Comparison of ENCODE assay signal across 25 mouse cellular contexts in the genomic region with DNA sequence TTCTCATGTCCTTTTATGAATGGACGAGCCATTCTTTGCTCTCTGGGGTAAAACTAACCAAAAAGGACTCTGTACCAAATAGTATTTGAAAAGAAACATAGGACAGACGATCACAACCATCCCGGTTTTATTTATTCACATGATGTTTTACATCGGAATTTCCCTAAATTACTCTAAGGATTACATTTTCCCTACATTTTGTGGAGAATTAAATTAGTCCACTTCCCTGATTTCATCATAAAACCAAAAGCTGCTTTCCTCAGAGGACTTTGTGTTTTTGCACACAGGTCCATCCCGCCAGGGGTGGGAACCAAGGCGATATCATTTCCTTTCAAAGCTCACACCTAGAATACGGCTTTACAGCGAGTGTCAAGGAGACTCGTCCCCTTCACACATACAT. TPM values are rescaled to one million over a fixed set of nuclear protein-coding genes. Genes with fewer than 3 reads are reported as not detected.
DNase-seq lines count a peak whose midpoint lies in the region; ATAC-seq lines count a peak whose summit lies in the region.
"Had no signal": no experiment of that assay in that cellular context is flagged by ENCODE, and none has a peak within 500 bp of the region (broad histone marks: within the 10 kb centered on the region; RNA-seq: fewer than 3 reads in every experiment).

No protein-coding gene starts in this region.

- no peak for ATAC-seq in heart, embryonic 11.5 days (replicated peaks; ENCODE audit: insufficient number of reproducible peaks, low FRiP score, low TSS enrichment)
- ATAC-seq in midbrain, embryonic 11.5 days (ENCODE audit: low FRiP score): no peak
- ATAC-seq in midbrain, embryonic 13.5 days: no peak
- no peak for ATAC-seq in limb, embryonic 13.5 days (ENCODE audit: low FRiP score, low read depth)
- ATAC-seq: activated CD4-positive, CD25-positive, alpha-beta regulatory T cell, adult 4 months; CD4-positive, CD25-positive, alpha-beta regulatory T cell, adult 4 months; forebrain, embryonic 16.5 days; intestine, embryonic 15.5 days; Patski had no signal

- peaks cover 2% of the 10 kb centered on the region; the same call in 1 of the 2 replicates for H3K4me1 ChIP-seq in heart, embryonic 11.5 days (ENCODE audit: control insufficient read depth, insufficient read depth, low read length)
- peaks cover 4% of the 10 kb centered on the region for H3K4me1 ChIP-seq in midbrain, embryonic 11.5 days (ENCODE audit: control insufficient read depth, insufficient read depth, low read length)
- peaks cover 14% of the 10 kb centered on the region for H3K4me1 ChIP-seq in midbrain, embryonic 13.5 days (replicated peaks)
- peaks cover 17% of the 10 kb centered on the region for H3K4me1 ChIP-seq in limb, embryonic 13.5 days

- peaks cover 62% of the 10 kb centered on the region for H3K27me3 ChIP-seq in heart, embryonic 11.5 days (ENCODE audit: control insufficient read depth, insufficient read depth, low read length)
- H3K27me3 ChIP-seq in midbrain, embryonic 11.5 days (ENCODE audit: control insufficient read depth, insufficient read depth, low read length): peaks cover 72% of the 10 kb centered on the region
- peaks cover 80% of the 10 kb centered on the region for H3K27me3 ChIP-seq in midbrain, embryonic 13.5 days
- peaks cover 88% of the 10 kb centered on the region for H3K27me3 ChIP-seq in limb, embryonic 13.5 days
- H3K27me3 ChIP-seq: Patski had no signal

- H3K4me3 ChIP-seq in heart, embryonic 11.5 days (ENCODE audit: low read depth, low read length): no peak overlapping the region
- no peak overlapping the region for H3K4me3 ChIP-seq in midbrain, embryonic 11.5 days (ENCODE audit: low read depth, low read length)
- no peak overlapping the region for H3K4me3 ChIP-seq in midbrain, embryonic 13.5 days (replicated peaks)
- peak overlapping the region; percentile 10; the same call in 1 of the 2 replicates for H3K4me3 ChIP-seq in limb, embryonic 13.5 days
- H3K4me3 ChIP-seq: embryonic facial prominence, embryonic 12.5 days; gastrocnemius, adult 2 months; heart, embryonic 15.5 days; intestine, embryonic 15.5 days had no signal

- DNase-seq in embryo, embryonic 10.5 days (ENCODE audit: low spot score): peak; percentile 34
- DNase-seq in embryo, embryonic 11 days: no peak
- DNase-seq in heart, adult 18-20 months: no peak
- DNase-seq in midbrain, embryonic 11.5 days (ENCODE audit: low spot score, missing footprints): peak; percentile 93
- DNase-seq: adrenal gland, postnatal 14 days; B cell, adult 2 months; cerebellum, adult 11-12 months; cerebellum, adult 9-10 months; gastrocnemius, postnatal 25 days; heart, postnatal 14 days had no signal

- H3K27ac ChIP-seq in heart, embryonic 11.5 days (ENCODE audit: low read depth, low read length): no peak overlapping the region
- no peak overlapping the region for H3K27ac ChIP-seq in midbrain, embryonic 11.5 days (ENCODE audit: low read depth, low read length)
- H3K27ac ChIP-seq in midbrain, embryonic 13.5 days: no peak overlapping the region
- H3K27ac ChIP-seq in limb, embryonic 13.5 days: no peak overlapping the region
- H3K27ac ChIP-seq: embryonic facial prominence, embryonic 12.5 days; gastrocnemius, adult 2 months; heart, embryonic 15.5 days; hindbrain, embryonic 10.5 days; hindbrain, embryonic 14.5 days; intestine, embryonic 15.5 days had no signal

- H3K36me3 ChIP-seq in heart, embryonic 11.5 days (ENCODE audit: control insufficient read depth, insufficient read depth, low read length): no peaks in the 10 kb centered on the region
- H3K36me3 ChIP-seq in midbrain, embryonic 11.5 days (ENCODE audit: control insufficient read depth, insufficient read depth, low read length): no peaks in the 10 kb centered on the region
- no peaks in the 10 kb centered on the region for H3K36me3 ChIP-seq in midbrain, embryonic 13.5 days
- no peaks in the 10 kb centered on the region for H3K36me3 ChIP-seq in limb, embryonic 13.5 days
- H3K36me3 ChIP-seq: embryonic facial prominence, embryonic 12.5 days; heart, embryonic 15.5 days; hindbrain, embryonic 10.5 days; intestine, embryonic 15.5 days had no signal

- peak overlapping the region; percentile 11; the same call in 1 of the 2 replicates for H3K4me2 ChIP-seq in heart, embryonic 11.5 days
- H3K4me2 ChIP-seq in midbrain, embryonic 11.5 days: no peak overlapping the region
- H3K4me2 ChIP-seq in midbrain, embryonic 13.5 days (replicated peaks): no peak overlapping the region
- no peak overlapping the region for H3K4me2 ChIP-seq in limb, embryonic 13.5 days (replicated peaks)
- H3K4me2 ChIP-seq: embryonic facial prominence, embryonic 12.5 days; heart, embryonic 15.5 days; hindbrain, embryonic 14.5 days; intestine, embryonic 15.5 days had no signal

- H3K9me3 ChIP-seq in heart, embryonic 11.5 days (replicated peaks; ENCODE audit: control insufficient read depth, low read length): no peaks in the 10 kb centered on the region
- no peaks in the 10 kb centered on the region for H3K9me3 ChIP-seq in midbrain, embryonic 11.5 days (ENCODE audit: control insufficient read depth, low read length)
- no peaks in the 10 kb centered on the region for H3K9me3 ChIP-seq in midbrain, embryonic 13.5 days
- H3K9me3 ChIP-seq in limb, embryonic 13.5 days: no peaks in the 10 kb centered on the region
- H3K9me3 ChIP-seq: embryonic facial prominence, embryonic 12.5 days; heart, embryonic 15.5 days; hindbrain, embryonic 10.5 days; intestine, embryonic 15.5 days had no signal

- H3K9ac ChIP-seq in heart, embryonic 11.5 days (ENCODE audit: low read depth, low read length): no peak overlapping the region
- no peak overlapping the region for H3K9ac ChIP-seq in midbrain, embryonic 11.5 days (ENCODE audit: low read length)
- H3K9ac ChIP-seq in midbrain, embryonic 13.5 days (replicated peaks): no peak overlapping the region
- H3K9ac ChIP-seq in limb, embryonic 13.5 days: no peak overlapping the region
- H3K9ac ChIP-seq: embryonic facial prominence, embryonic 12.5 days; heart, embryonic 15.5 days; hindbrain, embryonic 14.5 days; intestine, embryonic 15.5 days had no signal

- WGBS in heart, embryonic 11.5 days (ENCODE audit: insufficient replicate concordance): 10% methylated on average over 9 of the region's 9 CpGs
- 10% methylated on average over 9 of the region's 9 CpGs for WGBS in midbrain, embryonic 11.5 days
- WGBS in midbrain, embryonic 13.5 days: 11% methylated on average over 9 of the region's 9 CpGs
- 12% methylated on average over 9 of the region's 9 CpGs for WGBS in limb, embryonic 13.5 days

RNA-seq across cellular contexts. Expression of gene Foxd3, which starts 6.3 kb away (rescaled TPM):
- 0.13 and 0.17 TPM in 2 replicates for polyA plus RNA-seq in heart, embryonic 11.5 days (2014; fragmentation: Nextera tagmentation; extraction: Ambion mirVana)
- total RNA-seq in heart, adult 18-20 months (2021): under 1 TPM; 0.22 to 0.36 TPM
- polyA plus RNA-seq in midbrain, embryonic 11.5 days (2014; fragmentation: Nextera tagmentation; extraction: Ambion mirVana): 0.05 and 0.11 TPM in 2 replicates
- 0.08 TPM in 1 of 2 replicates, not detected in the other for polyA plus RNA-seq in midbrain, embryonic 13.5 days (2015; fragmentation: Nextera tagmentation; extraction: Ambion mirVana)
- polyA plus RNA-seq in limb, embryonic 13.5 days (2015; fragmentation: Nextera tagmentation; extraction: Ambion mirVana): 0.74 and 0.80 TPM in 2 replicates
- total RNA-seq: granulocyte monocyte progenitor cell, adult 5-6 weeks had no signal
- polyA plus RNA-seq: activated CD4-positive, CD25-positive, alpha-beta regulatory T cell, adult 4 months; CD4-positive, CD25-positive, alpha-beta regulatory T cell, adult 4 months; cortical plate, adult 2 months; heart, embryonic 15.5 days; Patski had no signal

RNA-seq across cellular contexts. Expression of gene Alg6, which starts 53.0 kb away (rescaled TPM):
- 12.9 and 13.7 TPM in 2 replicates for polyA plus RNA-seq in heart, embryonic 11.5 days (2014; fragmentation: Nextera tagmentation; extraction: Ambion mirVana)
- total RNA-seq in heart, adult 18-20 months (2021): 1 to 10 TPM; 5.0 TPM
- polyA plus RNA-seq in midbrain, embryonic 11.5 days (2014; fragmentation: Nextera tagmentation; extraction: Ambion mirVana): 16.6 and 19.9 TPM in 2 replicates
- polyA plus RNA-seq in midbrain, embryonic 13.5 days (2015; fragmentation: Nextera tagmentation; extraction: Ambion mirVana): 10.2 and 10.4 TPM in 2 replicates
- 20.5 and 21.9 TPM in 2 replicates for polyA plus RNA-seq in limb, embryonic 13.5 days (2015; fragmentation: Nextera tagmentation; extraction: Ambion mirVana)

Comparison
In these comparisons a context has a peak if more than half of its experiments do, and no peak if none do; other contexts are left out.
1. DNase-seq: peak in embryo, embryonic 10.5 days (single experiment) and midbrain, embryonic 11.5 days (single experiment); none in embryo, embryonic 11 days (single experiment) and heart, adult 18-20 months (0 of 2).